Mouse (Mus musculus) thymus, adult 2 months (tissue): ENCODE measurements around the gene Gucy2d.

ENCODE experiments used
- CTCF ChIP-seq: fragments of 200-500 bp; IDR thresholded peaks from 2 replicates; pipeline ENCODE4 v1.5.1; 2012; ENCODE audit warnings: mild to moderate bottlenecking, control low read depth, low read length, moderate library complexity, borderline replicate concordance; ENCODE audit not compliant: control insufficient read depth, poor library complexity, insufficient read depth; ENCODE audit errors: extremely low read depth
- POLR2A ChIP-seq: fragments of 200-500 bp; IDR thresholded peaks from 2 replicates; pipeline ENCODE4 v1.6.1; 2012; ENCODE audit warnings: mild to moderate bottlenecking, low read length, control low read depth, moderate library complexity; ENCODE audit not compliant: control insufficient read depth, poor library complexity, insufficient read depth; ENCODE audit errors: extremely low read depth

GRCm38 (mm10) chr7:98472529-98472928, 32.3 kb downstream of the Gucy2d start:
- TF ChIP-seq CTCF (no peak), POLR2A (no peak)
